Mouse (Mus musculus): Measurements from ENCODE around the gene Ctbp2.

Gene Ctbp2

GRCm38 (mm10) chr7:133088411-133088810 lies 35.7 kb downstream of the Ctbp2 start:
- no peak for DNase-seq (ENCODE audit: low read depth, low spot score)

DNA sequence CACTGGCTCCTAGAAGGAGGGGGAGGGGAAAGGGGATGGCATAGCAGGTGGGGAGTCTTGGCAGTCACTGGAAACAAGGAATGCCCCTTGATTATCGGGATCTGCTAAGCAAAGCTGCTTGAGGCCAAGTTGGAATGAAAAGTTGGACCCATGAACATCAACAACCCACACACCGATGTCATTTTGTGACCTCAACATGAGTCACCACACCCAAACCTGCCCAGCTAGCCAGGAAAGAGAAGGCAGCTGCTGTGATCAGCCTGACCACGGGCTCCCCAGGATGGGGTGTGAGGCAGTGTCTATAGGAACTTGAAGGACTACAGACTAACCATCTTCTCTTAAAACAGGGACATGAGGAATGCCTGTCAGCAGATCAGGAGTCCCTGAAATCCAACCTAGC lies 38.7 kb downstream of the Ctbp2 start:
- no peak for DNase-seq (ENCODE audit: low read depth, low spot score)

GRCm38 (mm10) chr7:133083936-133084614 lies 40.1 kb downstream of the Ctbp2 start:
- no peak for DNase-seq (ENCODE audit: low read depth, low spot score)

DNA sequence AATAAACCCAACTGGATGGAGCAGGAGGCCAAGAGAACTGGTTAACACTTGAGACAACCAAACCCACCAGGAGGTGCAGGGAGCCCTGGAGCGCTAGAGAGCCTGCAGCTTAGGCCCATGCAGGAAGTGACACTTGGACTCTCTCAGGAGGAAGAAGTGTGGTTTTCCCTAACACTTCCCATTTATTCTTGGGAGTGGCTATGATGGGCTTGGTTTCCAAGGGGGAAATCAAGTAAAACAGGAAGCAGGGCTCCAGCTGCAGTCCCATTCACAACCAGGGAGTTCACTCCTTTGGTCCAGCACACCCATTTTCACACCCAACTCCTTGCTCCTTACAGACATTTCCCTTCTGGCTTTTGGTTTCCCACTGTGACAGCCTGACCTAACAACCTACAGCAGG lies 45.2 kb downstream of the Ctbp2 start:
- no peak for DNase-seq (ENCODE audit: low read depth, low spot score)

- DNase-seq (ENCODE audit: low read depth, low spot score): no peak
Observed at GRCm38 (mm10) chr7:133074462-133075133, 49.6 kb downstream of the Ctbp2 start.

DNA sequence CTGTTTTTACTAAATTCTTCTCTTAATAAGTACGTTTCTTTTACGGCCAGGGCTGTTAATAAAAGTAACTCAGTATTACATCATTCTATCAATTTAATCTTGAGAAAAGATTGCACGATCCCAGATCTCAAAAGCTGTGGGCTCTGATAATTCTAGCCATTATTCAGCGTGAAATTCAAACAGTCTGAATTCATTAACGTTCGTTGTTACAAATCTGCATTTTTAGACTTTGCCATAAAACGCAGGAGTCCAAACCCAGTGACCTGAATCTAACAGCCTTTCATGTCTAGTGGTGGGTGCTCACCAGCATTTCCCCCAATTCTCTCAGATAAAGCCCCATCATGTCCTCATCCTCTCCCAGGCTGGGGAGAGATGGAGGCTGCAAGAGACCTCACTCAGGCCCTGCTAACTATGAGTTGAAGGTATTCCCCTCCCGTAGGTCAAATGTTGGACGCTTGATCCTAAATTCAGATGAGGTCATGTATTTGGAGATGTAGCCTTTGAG lies 51.0 kb downstream of the Ctbp2 start:
- DNase-seq (ENCODE audit: low read depth, low spot score): no peak

- no peak for DNase-seq (ENCODE audit: low read depth, low spot score)
Observed at GRCm38 (mm10) chr7:133072535-133072934, 51.6 kb downstream of the Ctbp2 start.

- DNase-seq (ENCODE audit: low read depth, low spot score): no peak
Observed at GRCm38 (mm10) chr7:133067321-133067841, 56.8 kb downstream of the Ctbp2 start.

GRCm38 (mm10) chr7:133066776-133067175 lies 57.4 kb downstream of the Ctbp2 start:
- peak; percentile 52 for DNase-seq (ENCODE audit: low read depth, low spot score)

DNA sequence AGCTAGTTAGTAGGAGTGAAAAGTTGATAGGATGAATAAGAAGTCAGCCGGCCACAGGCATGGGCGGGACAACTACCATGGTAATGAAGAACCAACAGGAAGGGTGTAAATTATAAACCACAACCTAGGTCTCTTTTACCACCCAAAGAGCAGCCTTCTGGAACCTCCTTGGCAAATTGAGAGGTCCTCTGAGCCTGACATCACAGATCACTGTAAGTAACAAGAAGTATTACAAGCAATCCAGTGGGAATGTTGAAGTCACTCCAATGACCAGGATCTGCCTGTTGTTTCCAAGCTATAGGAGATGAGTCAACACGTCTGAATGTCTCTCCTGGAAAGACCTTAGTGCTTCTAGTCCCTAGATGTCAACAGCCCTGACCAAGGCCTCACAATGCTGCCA lies 62.1 kb downstream of the Ctbp2 start:
- no peak for DNase-seq (ENCODE audit: low read depth, low spot score)

GRCm38 (mm10) chr7:133060170-133060569 lies 64.0 kb downstream of the Ctbp2 start:
- no peak for DNase-seq (ENCODE audit: low read depth, low spot score)

DNA sequence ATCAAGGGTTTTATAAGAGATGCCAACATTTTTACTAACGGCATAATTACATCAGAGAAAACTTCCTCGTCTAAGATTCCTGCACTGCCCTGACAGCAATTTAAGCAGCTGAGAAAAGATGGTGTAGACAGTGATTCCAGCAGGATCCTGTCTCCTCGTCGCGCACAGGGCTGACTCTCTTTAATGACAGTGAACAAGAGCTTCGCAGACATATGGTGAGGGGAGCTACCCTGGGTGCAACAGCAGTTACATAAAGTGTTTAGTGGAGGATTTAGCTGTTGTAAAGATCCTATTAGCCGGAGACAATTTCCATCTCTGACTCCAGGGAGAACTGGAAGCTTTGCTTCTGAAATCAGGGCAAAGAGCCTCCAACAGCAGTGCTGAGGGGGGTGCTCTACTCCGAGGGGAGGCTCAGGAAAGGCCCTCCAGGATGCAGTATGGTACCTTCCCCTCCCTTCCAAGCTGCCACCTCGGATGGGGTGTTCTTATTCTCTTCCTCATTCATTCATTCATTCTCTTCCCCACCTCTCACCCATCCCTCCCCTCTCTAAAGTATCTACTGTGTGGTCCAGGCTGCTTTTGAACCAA lies 64.5 kb downstream of the Ctbp2 start:
- no peak for DNase-seq (ENCODE audit: low read depth, low spot score)

- no peak for DNase-seq (ENCODE audit: low read depth, low spot score)
Observed at GRCm38 (mm10) chr7:133059150-133059509, 65.0 kb downstream of the Ctbp2 start.

GRCm38 (mm10) chr7:133058496-133059149 lies 65.5 kb downstream of the Ctbp2 start:
- no peak for DNase-seq (ENCODE audit: low read depth, low spot score)

DNA sequence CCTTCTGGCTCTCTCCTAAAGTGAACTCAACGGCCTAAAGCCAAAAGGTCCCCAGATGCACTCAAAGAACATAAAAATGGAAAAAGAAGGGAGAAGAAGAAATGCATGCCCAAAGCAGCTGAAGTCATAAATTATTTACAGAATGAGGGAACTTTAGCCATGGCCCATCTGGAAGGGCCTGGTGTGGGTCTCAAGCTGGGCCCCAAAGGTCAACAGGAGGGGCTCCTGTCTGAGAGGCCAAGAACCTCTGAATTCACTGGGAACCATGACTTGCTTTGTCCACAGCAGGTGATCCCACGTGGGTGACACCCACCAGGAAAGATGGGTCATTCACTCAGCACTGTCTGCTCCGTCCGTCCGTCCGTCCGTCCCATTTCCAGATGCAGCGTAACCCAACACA lies 67.2 kb downstream of the Ctbp2 start:
- no peak for DNase-seq (ENCODE audit: low read depth, low spot score)

- DNase-seq (ENCODE audit: low read depth, low spot score): no peak
Observed at GRCm38 (mm10) chr7:133054486-133054885, 69.7 kb downstream of the Ctbp2 start.

- DNase-seq (ENCODE audit: low read depth, low spot score): no peak
Observed at GRCm38 (mm10) chr7:133053757-133054156, 70.4 kb downstream of the Ctbp2 start.

- DNase-seq (ENCODE audit: low read depth, low spot score): no peak
Observed at GRCm38 (mm10) chr7:133052819-133053218, 71.3 kb downstream of the Ctbp2 start.

GRCm38 (mm10) chr7:133050681-133051080 lies 73.5 kb downstream of the Ctbp2 start:
- DNase-seq (ENCODE audit: low read depth, low spot score): no peak

DNA sequence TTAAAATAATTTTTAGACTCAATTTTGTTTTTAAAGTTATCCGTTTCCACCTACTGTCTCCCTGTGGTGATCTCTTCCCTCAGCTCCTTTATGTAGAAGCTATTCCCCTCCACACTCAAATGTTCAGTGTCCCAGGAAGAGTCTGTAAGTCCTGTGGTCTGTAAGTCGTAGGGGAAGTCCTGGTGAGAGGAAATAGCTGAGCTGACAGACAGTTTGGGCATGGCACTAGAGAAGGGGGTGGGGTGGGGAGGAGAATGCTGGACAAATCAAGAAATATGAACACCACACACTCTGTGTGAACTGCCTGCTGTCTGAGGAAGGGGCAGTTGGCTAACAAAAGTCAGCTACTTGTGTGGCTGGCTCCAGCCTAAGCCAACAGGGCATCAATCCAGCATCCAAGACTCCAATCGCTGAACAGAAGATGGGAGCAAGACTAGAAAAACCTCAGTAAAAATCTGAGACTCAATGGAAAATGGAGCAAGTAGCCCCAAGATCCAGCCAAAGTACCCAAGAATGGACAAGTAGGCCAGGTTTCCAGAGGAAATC lies 76.0 kb downstream of the Ctbp2 start:
- DNase-seq (ENCODE audit: low read depth, low spot score): no peak

- no peak for DNase-seq (ENCODE audit: low read depth, low spot score)
Observed at GRCm38 (mm10) chr7:133047287-133047686, 76.9 kb downstream of the Ctbp2 start.

- no peak for DNase-seq (ENCODE audit: low read depth, low spot score)
Observed at GRCm38 (mm10) chr7:133044721-133045120, 79.4 kb downstream of the Ctbp2 start.

All from brain, embryonic 18.5 days (tissue).